Mouse (Mus musculus) limb, embryonic 15.5 days (tissue): ENCODE results near the gene Trdn. TPM values are rescaled to one million over a fixed set of nuclear protein-coding genes. Genes with fewer than 3 reads are reported as not detected.

Experiments
- ATAC-seq: fragments of 200-750 bp; cut with Nextera tagmentation; 2 replicates; pipeline ENCODE4 v1.8.0; 2017; ENCODE audit warnings: low read depth, moderate TSS enrichment; ENCODE audit not compliant: insufficient number of reproducible peaks, low FRiP score, low TSS enrichment
- H3K27ac ChIP-seq: fragments of 300-500 bp; sonication (generic); 2 replicates; pipeline ENCODE4 v1.5.1; 2015; ENCODE audit warnings: moderate library complexity, mild to moderate bottlenecking, inconsistent platforms
- H3K27me3 ChIP-seq: fragments of 300-500 bp; sonication (generic); 2 replicates; pipeline ENCODE4 v1.6.1; 2015; ENCODE audit warnings: inconsistent platforms
- H3K36me3 ChIP-seq: fragments of 300-500 bp; sonication (generic); 2 replicates; pipeline ENCODE4 v1.6.1; 2015; ENCODE audit warnings: inconsistent platforms
- H3K4me1 ChIP-seq: fragments of 300-500 bp; sonication (generic); 2 replicates; pipeline ENCODE4 v1.6.1; 2015; ENCODE audit warnings: inconsistent platforms
- H3K4me2 ChIP-seq: fragments of 300-500 bp; sonication (generic); 2 replicates; pipeline ENCODE4 v1.6.1; 2015; ENCODE audit warnings: mild to moderate bottlenecking, inconsistent platforms
- H3K4me3 ChIP-seq: fragments of 300-500 bp; sonication (generic); 2 replicates; pipeline ENCODE4 v1.5.1; 2015; ENCODE audit warnings: mild to moderate bottlenecking, inconsistent platforms
- H3K9ac ChIP-seq: fragments of 300-500 bp; sonication (generic); 2 replicates; pipeline ENCODE4 v1.6.1; 2015; ENCODE audit warnings: inconsistent platforms
- H3K9me3 ChIP-seq: fragments of 300-500 bp; sonication (generic); 2 replicates; pipeline ENCODE4 v1.6.1; 2016; ENCODE audit warnings: inconsistent platforms
- whole genome bisulfite sequencing: fragments of 180-500 bp; shearing (Covaris S2); methylation state at CpG from one replicate; pipeline ENCODE4 v1.1.7; 2015; 5-methylcytosine and 5-hydroxymethylcytosine counted together
- polyA plus RNA-seq: library from polyadenylated mRNA; unstranded; fragments of >200 nt; fragmentation: Nextera tagmentation; extraction: Ambion mirVana; gene quantifications from 2 replicates; pipeline ENCODE4 v1.2.1, GENCODE M21; 2015

The Trdn gene
- polyA plus RNA-seq = 15.0 and 34.2 TPM in 2 replicates

GRCm38 (mm10) chr10:33080254-33080653, at the start of gene Trdn:
Gene Trdn (plus strand): TSS chr10:33080554.
- H3K4me2 ChIP-seq = no peak within 1 kb of the TSS
- H3K27ac ChIP-seq = no peak within 1 kb of the TSS
- H3K27me3 ChIP-seq = no peaks in the 10 kb centered on the region
- no peak within 1 kb of the TSS for H3K9ac ChIP-seq
- no peak within 1 kb of the TSS for H3K4me3 ChIP-seq
- no peaks in the 10 kb centered on the region for H3K4me1 ChIP-seq
- ATAC-seq = no peak
- 77% methylated on average over 1 of the region's 1 CpGs for WGBS
- H3K36me3 ChIP-seq = no peaks in the 10 kb centered on the region
- no peaks in the 10 kb centered on the region for H3K9me3 ChIP-seq

GRCm38 (mm10) chr10:33060771-33061170, 19.6 kb upstream of the Trdn start:
- Histone ChIP-seq H3K9ac (no peak overlapping the region), H3K27ac (no peak overlapping the region), H3K4me1 (no peaks in the 10 kb centered on the region), H3K4me2 (no peak overlapping the region), H3K27me3 (no peaks in the 10 kb centered on the region), H3K36me3 (no peaks in the 10 kb centered on the region), H3K4me3 (no peak overlapping the region), H3K9me3 (no peaks in the 10 kb centered on the region)
- WGBS = 80% methylated on average over 1 of the region's 1 CpGs
- no peak for ATAC-seq

- no peaks in the 10 kb centered on the region for H3K36me3 ChIP-seq
- 79% methylated on average over 1 of the region's 1 CpGs for WGBS
- no peak overlapping the region for H3K9ac ChIP-seq
- H3K4me2 ChIP-seq = no peak overlapping the region
- H3K4me1 ChIP-seq = no peaks in the 10 kb centered on the region
- H3K9me3 ChIP-seq = no peaks in the 10 kb centered on the region
- H3K4me3 ChIP-seq = no peak overlapping the region
- H3K27ac ChIP-seq = no peak overlapping the region
- ATAC-seq = no peak
- no peaks in the 10 kb centered on the region for H3K27me3 ChIP-seq
Observed at GRCm38 (mm10) chr10:33065566-33065965, 14.8 kb upstream of the Trdn start.

- no peaks in the 10 kb centered on the region for H3K9me3 ChIP-seq
- 66% methylated on average over 3 of the region's 3 CpGs for WGBS
- H3K9ac ChIP-seq = no peak overlapping the region
- no peak for ATAC-seq
- no peaks in the 10 kb centered on the region for H3K27me3 ChIP-seq
- no peaks in the 10 kb centered on the region for H3K36me3 ChIP-seq
- no peak overlapping the region for H3K27ac ChIP-seq
- no peak overlapping the region for H3K4me2 ChIP-seq
- H3K4me1 ChIP-seq = no peaks in the 10 kb centered on the region
- H3K4me3 ChIP-seq = no peak overlapping the region
Observed at GRCm38 (mm10) chr10:33073126-33073525, 7.2 kb upstream of the Trdn start.

- H3K9me3 ChIP-seq = no peaks in the 10 kb centered on the region
- no peaks in the 10 kb centered on the region for H3K4me1 ChIP-seq
- no peaks in the 10 kb centered on the region for H3K36me3 ChIP-seq
- H3K27ac ChIP-seq = no peak overlapping the region
- no peak overlapping the region for H3K4me3 ChIP-seq
- WGBS = 52% methylated on average over 2 of the region's 2 CpGs
- no peak overlapping the region for H3K9ac ChIP-seq
- no peaks in the 10 kb centered on the region for H3K27me3 ChIP-seq
- H3K4me2 ChIP-seq = no peak overlapping the region
- ATAC-seq = no peak
Observed at GRCm38 (mm10) chr10:33082151-33082844, 1.9 kb downstream of the Trdn start.

GRCm38 (mm10) chr10:33082961-33083626, 2.7 kb downstream of the Trdn start:
- Histone ChIP-seq H3K4me2 (no peak overlapping the region), H3K9ac (no peak overlapping the region), H3K4me1 (no peaks in the 10 kb centered on the region), H3K27ac (no peak overlapping the region; the same call in 1 of the 2 replicates), H3K27me3 (no peaks in the 10 kb centered on the region), H3K36me3 (no peaks in the 10 kb centered on the region), H3K4me3 (no peak overlapping the region), H3K9me3 (no peaks in the 10 kb centered on the region)
- ATAC-seq = no peak
- WGBS = 83% methylated on average over 1 of the region's 1 CpGs

GRCm38 (mm10) chr10:33083627-33084158, 3.3 kb downstream of the Trdn start:
- no peaks in the 10 kb centered on the region for H3K4me1 ChIP-seq
- ATAC-seq = no peak
- H3K27ac ChIP-seq = no peak overlapping the region; the same call in 1 of the 2 replicates
- H3K36me3 ChIP-seq = no peaks in the 10 kb centered on the region
- WGBS = 37% methylated on average over 5 of the region's 5 CpGs
- no peaks in the 10 kb centered on the region for H3K9me3 ChIP-seq
- no peak overlapping the region for H3K4me3 ChIP-seq
- H3K4me2 ChIP-seq = no peak overlapping the region
- no peaks in the 10 kb centered on the region for H3K27me3 ChIP-seq
- H3K9ac ChIP-seq = no peak overlapping the region

- H3K27me3 ChIP-seq = no peaks in the 10 kb centered on the region
- no peaks in the 10 kb centered on the region for H3K4me1 ChIP-seq
- no peak overlapping the region for H3K4me3 ChIP-seq
- ATAC-seq = no peak
- H3K9ac ChIP-seq = no peak overlapping the region
- no peaks in the 10 kb centered on the region for H3K36me3 ChIP-seq
- H3K4me2 ChIP-seq = no peak overlapping the region
- no peaks in the 10 kb centered on the region for H3K9me3 ChIP-seq
- no peak overlapping the region for H3K27ac ChIP-seq
Observed at GRCm38 (mm10) chr10:33088403-33088802, 8.0 kb downstream of the Trdn start.

GRCm38 (mm10) chr10:33092400-33092799, 12.0 kb downstream of the Trdn start:
- no peaks in the 10 kb centered on the region for H3K9me3 ChIP-seq
- H3K27ac ChIP-seq = no peak overlapping the region
- no peaks in the 10 kb centered on the region for H3K4me1 ChIP-seq
- H3K9ac ChIP-seq = no peak overlapping the region
- H3K4me3 ChIP-seq = no peak overlapping the region
- H3K27me3 ChIP-seq = no peaks in the 10 kb centered on the region
- no peaks in the 10 kb centered on the region for H3K36me3 ChIP-seq
- WGBS = 60% methylated on average over 1 of the region's 1 CpGs
- no peak for ATAC-seq
- H3K4me2 ChIP-seq = no peak overlapping the region

- H3K4me1 ChIP-seq = no peaks in the 10 kb centered on the region
- H3K4me2 ChIP-seq = no peak overlapping the region
- H3K27me3 ChIP-seq = no peaks in the 10 kb centered on the region
- H3K36me3 ChIP-seq = no peaks in the 10 kb centered on the region
- H3K9me3 ChIP-seq = no peaks in the 10 kb centered on the region
- ATAC-seq = no peak
- H3K4me3 ChIP-seq = no peak overlapping the region
- no peak overlapping the region for H3K9ac ChIP-seq
- H3K27ac ChIP-seq = no peak overlapping the region
Observed at GRCm38 (mm10) chr10:33107942-33108341, 27.6 kb downstream of the Trdn start.

- Histone ChIP-seq H3K9ac (no peak overlapping the region), H3K36me3 (no peaks in the 10 kb centered on the region), H3K27ac (no peak overlapping the region), H3K4me2 (no peak overlapping the region), H3K4me1 (no peaks in the 10 kb centered on the region), H3K27me3 (no peaks in the 10 kb centered on the region), H3K4me3 (no peak overlapping the region), H3K9me3 (no peaks in the 10 kb centered on the region)
- no peak for ATAC-seq
Observed at GRCm38 (mm10) chr10:33123028-33123427, 42.7 kb downstream of the Trdn start.

GRCm38 (mm10) chr10:33144911-33145310, 64.6 kb downstream of the Trdn start:
- ATAC-seq = no peak
- no peak overlapping the region for H3K4me2 ChIP-seq
- no peaks in the 10 kb centered on the region for H3K36me3 ChIP-seq
- no peak overlapping the region for H3K27ac ChIP-seq
- H3K4me1 ChIP-seq = no peaks in the 10 kb centered on the region
- WGBS = 65% methylated on average over 1 of the region's 1 CpGs
- H3K27me3 ChIP-seq = no peaks in the 10 kb centered on the region
- H3K9ac ChIP-seq = no peak overlapping the region
- H3K4me3 ChIP-seq = no peak overlapping the region
- no peaks in the 10 kb centered on the region for H3K9me3 ChIP-seq
